Mouse (Mus musculus) stomach, embryonic 16.5 days (tissue): Measurements from ENCODE around the gene Fam168a. TPM values are rescaled to one million over a fixed set of nuclear protein-coding genes. Genes with fewer than 3 reads are reported as not detected.
A peak's percentile ranks its signal among the peaks of the same experiment; 100 is the strongest.

Experiments used
- ATAC-seq: fragments of 200-750 bp; cut with Nextera tagmentation; 2 replicates; pipeline ENCODE4 v1.8.0; 2017; ENCODE audit warnings: moderate number of reproducible peaks, moderate TSS enrichment; ENCODE audit not compliant: insufficient read depth, low FRiP score
- H3K27ac ChIP-seq: fragments of 300-500 bp; sonication (generic); 2 replicates; pipeline ENCODE4 v1.5.1; 2014; ENCODE audit warnings: low read length
- H3K27me3 ChIP-seq: fragments of 300-500 bp; sonication (generic); 2 replicates; pipeline ENCODE4 v1.6.1; 2014; ENCODE audit warnings: low read length, control low read depth, mixed read lengths; ENCODE audit not compliant: control insufficient read depth, insufficient read depth
- H3K36me3 ChIP-seq: fragments of 300-500 bp; sonication (generic); 2 replicates; pipeline ENCODE4 v1.6.1; 2014; ENCODE audit warnings: low read length; ENCODE audit not compliant: control insufficient read depth, insufficient read depth
- H3K4me1 ChIP-seq: fragments of 300-500 bp; sonication (generic); 2 replicates; pipeline ENCODE4 v1.6.1; 2014; ENCODE audit warnings: low read length, control low read depth, mixed read lengths; ENCODE audit not compliant: control insufficient read depth, insufficient read depth
- H3K4me2 ChIP-seq: fragments of 300-500 bp; sonication (generic); 2 replicates; pipeline ENCODE4 v1.6.1; 2014; ENCODE audit warnings: low read depth, low read length, mixed read lengths
- H3K4me3 ChIP-seq: fragments of 300-500 bp; sonication (generic); replicated peaks from 2 replicates; pipeline ENCODE4 v1.5.1; 2014; ENCODE audit warnings: mild to moderate bottlenecking, low read length
- H3K9ac ChIP-seq: fragments of 300-500 bp; sonication (generic); 2 replicates; pipeline ENCODE4 v1.6.1; 2014; ENCODE audit warnings: low read length
- H3K9me3 ChIP-seq: fragments of 300-500 bp; sonication (generic); replicated peaks from 2 replicates; pipeline ENCODE4 v1.6.1; 2016; ENCODE audit warnings: low read length, control low read depth; ENCODE audit not compliant: control insufficient read depth
- WGBS: fragments of 180-500 bp; shearing (Covaris S2); extraction: QIAGEN DNeasy Blood & Tissue Kit; methylation state at CpG from one replicate; pipeline ENCODE4 v1.1.7; 2014; 5-methylcytosine and 5-hydroxymethylcytosine counted together
- polyA plus RNA-seq: library from polyadenylated mRNA; unstranded; fragments of >200 nt; fragmentation: Nextera tagmentation; extraction: Ambion mirVana; gene quantifications from 2 replicates; pipeline ENCODE4 v1.2.1, GENCODE M21; 2015

Gene Fam168a
- polyA plus RNA-seq, 1 experiment from 2014 or later, result 35.7 TPM

- no peaks in the 10 kb centered on the region for H3K4me1 ChIP-seq
- no peak overlapping the region for H3K9ac ChIP-seq
- H3K9me3 ChIP-seq, result no peaks in the 10 kb centered on the region
- no peak for ATAC-seq
- H3K36me3 ChIP-seq, result peaks cover 12% of the 10 kb centered on the region; the same call in 1 of the 2 replicates
- WGBS, result 80% methylated on average over 8 of the region's 8 CpGs
- H3K4me2 ChIP-seq, result no peak overlapping the region
- no peaks in the 10 kb centered on the region for H3K27me3 ChIP-seq
- no peak overlapping the region for H3K27ac ChIP-seq
- no peak overlapping the region for H3K4me3 ChIP-seq
These were observed 163.6 kb downstream of the Fam168a start for GRCm38 (mm10) chr7:100869877-100870629.

- Histone ChIP-seq H3K9ac (no peak overlapping the region), H3K4me1 (0 out of 2 replicates have a peak, but pooled peaks cover 2% of the 10 kb centered on the region), H3K4me3 (no peak overlapping the region), H3K27me3 (no peaks in the 10 kb centered on the region), H3K36me3 (peaks cover 12% of the 10 kb centered on the region; the same call in 1 of the 2 replicates), H3K27ac (no peak overlapping the region), H3K4me2 (no peak overlapping the region), H3K9me3 (no peaks in the 10 kb centered on the region)
- WGBS, result 85% methylated on average over 4 of the region's 4 CpGs
- no peak for ATAC-seq
These were observed 164.9 kb downstream of the Fam168a start for GRCm38 (mm10) chr7:100871355-100871754.

GRCm38 (mm10) chr7:100871892-100872291 is 165.5 kb downstream of the Fam168a start:
- Histone ChIP-seq H3K4me2 (no peak overlapping the region), H3K27me3 (no peaks in the 10 kb centered on the region), H3K4me3 (no peak overlapping the region), H3K4me1 (0 out of 2 replicates have a peak, but pooled peaks cover 2% of the 10 kb centered on the region), H3K36me3 (peaks cover 12% of the 10 kb centered on the region; the same call in 1 of the 2 replicates), H3K9ac (no peak overlapping the region), H3K9me3 (no peaks in the 10 kb centered on the region), H3K27ac (no peak overlapping the region)
- 76% methylated on average over 5 of the region's 5 CpGs for WGBS
- no peak for ATAC-seq

GRCm38 (mm10) chr7:100873197-100873596 is 166.8 kb downstream of the Fam168a start:
- Histone ChIP-seq H3K36me3 (peaks cover 15% of the 10 kb centered on the region; the same call in 1 of the 2 replicates), H3K4me1 (0 out of 2 replicates have a peak, but pooled peaks cover 2% of the 10 kb centered on the region), H3K4me3 (no peak overlapping the region), H3K9me3 (no peaks in the 10 kb centered on the region), H3K27ac (no peak overlapping the region), H3K27me3 (no peaks in the 10 kb centered on the region), H3K4me2 (no peak overlapping the region), H3K9ac (no peak overlapping the region)
- no peak for ATAC-seq
- 91% methylated on average over 13 of the region's 13 CpGs for WGBS

DNA sequence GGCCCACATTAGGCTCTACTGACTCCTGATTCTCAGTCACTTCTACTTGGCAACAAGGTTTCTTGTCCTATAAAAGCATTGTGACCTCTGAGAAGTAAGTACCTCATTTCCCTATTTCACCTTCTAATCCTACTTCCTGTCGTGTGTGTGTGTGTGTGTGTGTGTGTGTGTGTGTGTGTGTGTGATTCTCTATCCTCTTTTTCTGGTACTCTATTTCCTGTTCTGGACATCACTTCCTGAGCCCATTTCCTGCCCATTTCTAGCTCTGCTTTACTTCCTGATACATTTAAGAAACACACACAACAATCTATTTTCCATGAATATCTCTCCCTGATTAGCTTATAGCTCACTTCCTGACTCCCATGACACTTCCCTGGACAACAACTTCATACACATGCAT is 169.4 kb downstream of the Fam168a start:
- Histone ChIP-seq H3K36me3 (peaks cover 21% of the 10 kb centered on the region), H3K4me1 (0 out of 2 replicates have a peak, but pooled peaks cover 2% of the 10 kb centered on the region), H3K9ac (no peak overlapping the region), H3K4me2 (no peak overlapping the region), H3K27me3 (no peaks in the 10 kb centered on the region), H3K9me3 (no peaks in the 10 kb centered on the region), H3K4me3 (no peak overlapping the region), H3K27ac (peak overlapping the region; percentile 31; the same call in 1 of the 2 replicates)
- WGBS, result 43% methylated on average over 1 of the region's 1 CpGs
- ATAC-seq, result no peak

- Histone ChIP-seq H3K27ac (peak overlapping the region; percentile 31; the same call in 1 of the 2 replicates), H3K9ac (no peak overlapping the region), H3K9me3 (no peaks in the 10 kb centered on the region), H3K27me3 (no peaks in the 10 kb centered on the region), H3K4me1 (0 out of 2 replicates have a peak, but pooled peaks cover 2% of the 10 kb centered on the region), H3K36me3 (peaks cover 24% of the 10 kb centered on the region), H3K4me3 (no peak overlapping the region), H3K4me2 (no peak overlapping the region)
- ATAC-seq, result no peak; the same call in 1 of the 2 replicates
- WGBS, result 85% methylated on average over 13 of the region's 13 CpGs
These were observed 169.9 kb downstream of the Fam168a start for GRCm38 (mm10) chr7:100876293-100876692.

DNA sequence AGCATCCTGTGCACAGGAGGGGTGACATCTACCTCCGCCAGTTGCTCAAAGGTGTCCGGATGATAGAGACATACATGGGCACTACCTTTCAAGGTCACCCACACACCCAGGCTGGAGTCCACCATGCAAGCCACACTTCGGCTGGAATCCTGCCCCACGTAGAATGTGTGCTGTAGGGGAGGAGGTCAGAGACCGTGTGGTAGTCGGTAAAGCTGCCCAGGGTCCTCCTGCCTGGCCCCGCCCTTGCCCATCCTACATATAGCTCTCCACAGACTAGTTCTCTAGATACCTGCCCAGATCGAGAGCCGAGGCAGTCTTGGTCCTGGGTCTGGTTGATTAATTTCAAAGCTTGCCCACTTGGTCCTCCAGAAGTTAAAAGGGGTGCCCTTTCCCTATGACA is 170.3 kb downstream of the Fam168a start:
- 0 out of 2 replicates have a peak, but pooled peaks cover 2% of the 10 kb centered on the region for H3K4me1 ChIP-seq
- WGBS, result 83% methylated on average over 9 of the region's 9 CpGs
- no peak for ATAC-seq

GRCm38 (mm10) chr7:100879595-100879994 is 173.2 kb downstream of the Fam168a start:
- peaks cover 26% of the 10 kb centered on the region for H3K36me3 ChIP-seq
- no peak overlapping the region for H3K27ac ChIP-seq
- H3K4me1 ChIP-seq, result 0 out of 2 replicates have a peak, but pooled peaks cover 2% of the 10 kb centered on the region
- H3K9me3 ChIP-seq, result no peaks in the 10 kb centered on the region
- 28% methylated on average over 20 of the region's 20 CpGs for WGBS
- H3K4me2 ChIP-seq, result no peak overlapping the region
- ATAC-seq, result no peak
- no peak overlapping the region for H3K9ac ChIP-seq
- H3K4me3 ChIP-seq, result no peak overlapping the region
- no peaks in the 10 kb centered on the region for H3K27me3 ChIP-seq

More for the DNA sequence above, 170.3 kb downstream of the Fam168a start:
- H3K4me2 ChIP-seq, result no peak overlapping the region
- H3K4me3 ChIP-seq, result no peak overlapping the region
- H3K36me3 ChIP-seq, result peaks cover 24% of the 10 kb centered on the region
- no peak overlapping the region for H3K9ac ChIP-seq
- H3K27me3 ChIP-seq, result no peaks in the 10 kb centered on the region
- no peak overlapping the region for H3K27ac ChIP-seq
- H3K9me3 ChIP-seq, result no peaks in the 10 kb centered on the region

GRCm38 (mm10) chr7:100881531-100881930 is 175.1 kb downstream of the Fam168a start:
- Histone ChIP-seq H3K27ac (no peak overlapping the region), H3K4me3 (no peak overlapping the region), H3K9ac (no peak overlapping the region), H3K4me1 (no peaks in the 10 kb centered on the region), H3K9me3 (no peaks in the 10 kb centered on the region), H3K27me3 (no peaks in the 10 kb centered on the region), H3K36me3 (peaks cover 26% of the 10 kb centered on the region), H3K4me2 (no peak overlapping the region)
- ATAC-seq, result no peak
- 90% methylated on average over 9 of the region's 9 CpGs for WGBS
